Mouse (Mus musculus) MEL (cell line): Measurements from ENCODE around the gene Tsc2.

ENCODE experiments used
- CTCF ChIP-seq, 3 experiments: IDR thresholded peaks in 2 of 3; conservative IDR thresholded peaks in 1 of 3; 2 replicates each; pipeline ENCODE4 v1.5.1; 2011 to 2012; ENCODE audit warnings: low read length in 3 of 3, low read depth in 2 of 3, mild to moderate bottlenecking in 2 of 3, improper control_type of control experiment in 1 of 3, inconsistent platforms in 1 of 3, mixed read lengths in 1 of 3, moderate library complexity in 1 of 3; ENCODE audit not compliant: control insufficient read depth in 1 of 3, insufficient read depth in 1 of 3, poor library complexity in 1 of 3, severe bottlenecking in 1 of 3
- GATA1 ChIP-seq: IDR thresholded peaks from 2 replicates; pipeline ENCODE4 v1.6.1; 2011; ENCODE audit warnings: low read depth, low read length, improper control_type of control experiment
- JUND ChIP-seq: IDR thresholded peaks from 2 replicates; pipeline ENCODE4 v1.6.1; 2011; ENCODE audit warnings: low read depth, mild to moderate bottlenecking, improper control_type of control experiment, low read length
- MEF2A ChIP-seq: IDR thresholded peaks from 2 replicates; pipeline ENCODE4 v1.6.1; 2014; ENCODE audit warnings: low read depth, mild to moderate bottlenecking, inconsistent platforms, low read length, improper control_type of control experiment; ENCODE audit not compliant: poor library complexity, insufficient replicate concordance, severe bottlenecking; ENCODE audit errors: extremely low read depth
- POLR2A ChIP-seq, 2 experiments: IDR thresholded peaks; 2 replicates each; pipeline ENCODE4 v1.6.1; 2011 to 2012; ENCODE audit warnings: low read length in 2 of 2, mild to moderate bottlenecking in 2 of 2, control low read depth in 1 of 2, improper control_type of control experiment in 1 of 2, low read depth in 1 of 2, moderate library complexity in 1 of 2; ENCODE audit not compliant: control insufficient read depth in 1 of 2, insufficient read depth in 1 of 2, poor library complexity in 1 of 2

GRCm38 (mm10) chr17:24676877-24677276 lies 44.4 kb upstream of the Tsc2 start:
- TF ChIP-seq CTCF (IDR thresholded peaks at IDR 0.05 in 2 of 3, conservative IDR thresholded peaks at IDR 0.05 in 1 of 3; ENCODE audit: control insufficient read depth in 1 of 3, insufficient read depth in 1 of 3, low read depth in 2 of 3, low read length in 3 of 3, poor library complexity in 1 of 3, severe bottlenecking in 1 of 3) (no peak), POLR2A (IDR thresholded peaks at IDR 0.05; ENCODE audit: control insufficient read depth in 1 of 2, insufficient read depth in 1 of 2, low read depth in 1 of 2, low read length in 2 of 2, poor library complexity in 1 of 2) (no peak), GATA1 (no peak), MEF2A (no peak), JUND (no peak)
